Mouse (Mus musculus) spleen, adult 12 weeks (tissue): Measurements from ENCODE around the gene Ttyh2.

Experiments used
- DNase-seq: peaks from one replicate; pipeline ENCODE4 v3.0.0; 2022; ENCODE audit warnings: low spot score

The Ttyh2 gene

GRCm38 (mm10) chr11:114764820-114765818 lies 89.9 kb downstream of the Ttyh2 start, which contains the start of gene Kif19a:
TSS of gene Kif19a (plus strand) at chr11:114765388.
- DNase-seq, result no peak

DNA sequence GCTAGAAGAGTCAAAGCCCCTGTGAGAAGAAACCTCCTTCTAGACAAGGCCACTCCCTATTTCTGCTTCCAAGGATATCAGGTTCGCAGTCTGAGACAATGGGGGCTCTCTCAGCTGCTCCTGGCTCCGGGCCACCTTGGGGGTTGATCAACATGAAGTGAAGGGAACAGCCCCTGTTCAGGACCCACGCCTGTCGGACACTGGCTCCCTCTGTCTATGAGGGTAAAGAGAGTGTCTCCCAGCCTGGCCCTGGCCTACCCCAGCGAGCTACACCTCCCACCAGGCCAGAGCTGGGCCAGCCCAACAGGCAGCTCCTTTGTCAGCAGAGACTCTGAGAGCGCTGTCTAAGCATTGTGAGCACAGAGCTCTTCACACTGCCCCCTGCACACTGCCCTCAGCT lies 94.7 kb downstream of the Ttyh2 start:
- DNase-seq, result no peak
